Mouse (Mus musculus) testis, postnatal 14 days (tissue): ENCODE measurements around the gene Btd.

Experiments
- DNase-seq: peaks from one replicate; pipeline ENCODE4 v3.0.0; 2021; ENCODE audit warnings: low spot score

Gene Btd

GRCm38 (mm10) chr14:31715669-31716068, 74.8 kb downstream of the Btd start:
- DNase-seq, result no peak

- DNase-seq, result no peak
Measured at GRCm38 (mm10) chr14:31717360-31717759, 76.5 kb downstream of the Btd start.
